In the genomic region with DNA sequence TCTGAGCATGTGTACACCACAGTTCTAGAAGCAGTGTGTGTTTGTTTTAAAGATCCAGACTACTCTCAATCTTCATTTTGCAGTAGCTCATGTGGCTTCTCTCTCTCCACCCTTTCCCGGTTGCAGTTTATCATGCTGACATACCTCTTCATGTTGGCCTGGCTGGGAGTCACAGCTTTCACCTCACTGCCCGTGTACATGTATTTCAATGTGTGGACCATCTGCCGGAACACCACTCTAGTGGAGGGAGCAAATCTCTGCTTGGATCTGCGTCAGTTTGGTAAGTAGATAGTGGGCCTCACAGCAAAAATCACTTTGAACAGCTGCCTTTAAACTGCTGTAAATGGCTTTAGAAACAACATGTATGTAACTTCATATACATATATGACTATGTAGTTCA, we compare ENCODE assay signal across 29 mouse cellular contexts.
DNase-seq lines count a peak whose midpoint lies in the region; ATAC-seq and TF ChIP-seq lines count a peak whose summit lies in the region.
"Had no signal": no experiment of that assay in that cellular context is flagged by ENCODE, and none has a peak within 500 bp of the region (broad histone marks: within the 10 kb centered on the region; RNA-seq: fewer than 3 reads in every experiment).

No protein-coding gene starts in this region.

- H3K4me2 ChIP-seq in midbrain, embryonic 11.5 days, result no peak overlapping the region
- H3K4me2 ChIP-seq in midbrain, embryonic 16.5 days (ENCODE audit: low read length), result no peak overlapping the region
- H3K4me2 ChIP-seq: embryonic facial prominence, embryonic 13.5 days; forebrain, embryonic 12.5 days; forebrain, embryonic 15.5 days; heart, embryonic 12.5 days; heart, embryonic 15.5 days; hindbrain, embryonic 14.5 days had no signal

- TF ChIP-seq POLR2A in cerebellum, adult 2 months (IDR thresholded peaks at IDR 0.05; ENCODE audit: borderline replicate concordance, insufficient read depth, low read length), result no peak

- TF ChIP-seq CTCF in cerebellum, adult 2 months (IDR thresholded peaks at IDR 0.05; ENCODE audit: borderline replicate concordance, insufficient read depth, low read depth, low read length), result no peak

- H3K27ac ChIP-seq in cerebellum, adult 2 months (ENCODE audit: insufficient read depth, low read length), result peak overlapping the region; percentile 88
- H3K27ac ChIP-seq in midbrain, embryonic 11.5 days (ENCODE audit: low read depth, low read length), result no peak overlapping the region
- no peak overlapping the region for H3K27ac ChIP-seq in midbrain, embryonic 16.5 days (ENCODE audit: low read length)
- H3K27ac ChIP-seq: embryonic facial prominence, embryonic 10.5 days; embryonic facial prominence, embryonic 13.5 days; forebrain, embryonic 12.5 days; forebrain, embryonic 15.5 days; heart, embryonic 15.5 days; hindbrain, embryonic 14.5 days; hindbrain, postnatal 0 days had no signal

- H3K36me3 ChIP-seq in midbrain, embryonic 11.5 days (ENCODE audit: control insufficient read depth, insufficient read depth, low read length), result no peaks in the 10 kb centered on the region
- peaks cover 17% of the 10 kb centered on the region for H3K36me3 ChIP-seq in midbrain, embryonic 16.5 days (ENCODE audit: control insufficient read depth, insufficient read depth, low read length)
- H3K36me3 ChIP-seq: embryonic facial prominence, embryonic 10.5 days; embryonic facial prominence, embryonic 13.5 days; G1E; heart, embryonic 12.5 days; heart, embryonic 15.5 days had no signal

- H3K9ac ChIP-seq in midbrain, embryonic 11.5 days (ENCODE audit: low read length), result no peak overlapping the region
- no peak overlapping the region for H3K9ac ChIP-seq in midbrain, embryonic 16.5 days (ENCODE audit: low read depth, low read length)
- H3K9ac ChIP-seq: embryonic facial prominence, embryonic 13.5 days; forebrain, embryonic 12.5 days; forebrain, embryonic 15.5 days; heart, embryonic 12.5 days; heart, embryonic 15.5 days; hindbrain, embryonic 14.5 days had no signal

- H3K27me3 ChIP-seq in cerebellum, adult 2 months (ENCODE audit: control insufficient read depth, insufficient read depth, low read length), result no peaks in the 10 kb centered on the region
- H3K27me3 ChIP-seq in midbrain, embryonic 11.5 days (ENCODE audit: control insufficient read depth, insufficient read depth, low read length), result no peaks in the 10 kb centered on the region
- H3K27me3 ChIP-seq in midbrain, embryonic 16.5 days (ENCODE audit: control insufficient read depth, insufficient read depth, low read depth, low read length), result no peaks in the 10 kb centered on the region
- H3K27me3 ChIP-seq: CH12.LX; embryonic facial prominence, embryonic 13.5 days; forebrain, embryonic 12.5 days; forebrain, embryonic 15.5 days; heart, embryonic 12.5 days; heart, embryonic 15.5 days had no signal

- H3K4me1 ChIP-seq in cerebellum, adult 2 months (ENCODE audit: control insufficient read depth, insufficient read depth, low read length), result peaks cover 5% of the 10 kb centered on the region
- no peaks in the 10 kb centered on the region for H3K4me1 ChIP-seq in midbrain, embryonic 11.5 days (ENCODE audit: control insufficient read depth, insufficient read depth, low read length)
- no peaks in the 10 kb centered on the region for H3K4me1 ChIP-seq in midbrain, embryonic 16.5 days (ENCODE audit: control insufficient read depth, insufficient read depth, low read length)
- H3K4me1 ChIP-seq: embryonic facial prominence, embryonic 10.5 days; embryonic facial prominence, embryonic 13.5 days; forebrain, embryonic 12.5 days; heart, embryonic 12.5 days; heart, embryonic 15.5 days had no signal

- no peak for ATAC-seq in midbrain, embryonic 11.5 days (ENCODE audit: low FRiP score)
- no peak for ATAC-seq in midbrain, embryonic 16.5 days
- ATAC-seq: forebrain, embryonic 15.5 days; hindbrain, postnatal 0 days; inflammation-experienced regulatory T-cells, adult 6 months; intestine, embryonic 16.5 days; Patski had no signal

- WGBS in cerebellum, adult 2 months, result 19% methylated on average over 4 of the region's 4 CpGs
- 88% methylated on average over 4 of the region's 4 CpGs for WGBS in midbrain, embryonic 11.5 days
- WGBS in midbrain, embryonic 16.5 days, result 87% methylated on average over 4 of the region's 4 CpGs

- no peak for DNase-seq in cerebellum, adult 2 months
- DNase-seq in cerebellum, adult 8-10 months, result no peak
- peak; percentile 27 to 52 for DNase-seq in cerebellum, postnatal 14 days
- DNase-seq in cerebellum, adult 11-12 months, result no peak
- peak; percentile 49 for DNase-seq in midbrain, embryonic 11.5 days (ENCODE audit: low spot score, missing footprints)
- DNase-seq: adrenal gland, postnatal 10 days; adrenal gland, postnatal 36 days; B cell, adult 2 months; embryo, embryonic 11 days; gastrocnemius, postnatal 25 days; heart, adult 18-20 months; heart, postnatal 14 days; heart, postnatal 4 days; kidney, adult 18-20 months had no signal

- no peak overlapping the region for H3K4me3 ChIP-seq in cerebellum, adult 2 months (replicated peaks; ENCODE audit: insufficient read depth, low read depth, low read length)
- H3K4me3 ChIP-seq in midbrain, embryonic 11.5 days (ENCODE audit: low read depth, low read length), result no peak overlapping the region
- no peak overlapping the region for H3K4me3 ChIP-seq in midbrain, embryonic 16.5 days (ENCODE audit: low read depth, low read length)
- H3K4me3 ChIP-seq: embryonic facial prominence, embryonic 10.5 days; embryonic facial prominence, embryonic 13.5 days; erythroblast, embryonic 14.5 days; forebrain, embryonic 12.5 days; forebrain, embryonic 15.5 days; heart, embryonic 12.5 days; heart, embryonic 15.5 days had no signal

- H3K9me3 ChIP-seq in midbrain, embryonic 11.5 days (ENCODE audit: control insufficient read depth, low read length), result no peaks in the 10 kb centered on the region
- no peaks in the 10 kb centered on the region for H3K9me3 ChIP-seq in midbrain, embryonic 16.5 days (replicated peaks; ENCODE audit: control insufficient read depth, low read length, poor library complexity, severe bottlenecking)
- H3K9me3 ChIP-seq: embryonic facial prominence, embryonic 10.5 days; embryonic facial prominence, embryonic 13.5 days; forebrain, embryonic 12.5 days; forebrain, embryonic 15.5 days; heart, embryonic 12.5 days; heart, embryonic 15.5 days had no signal

Comparison
In these comparisons a context has a peak if more than half of its experiments do, and no peak if none do; other contexts are left out.
1. DNase-seq: peak in cerebellum, postnatal 14 days (2 of 2) and midbrain, embryonic 11.5 days (single experiment); none in cerebellum, adult 2 months (0 of 2), cerebellum, adult 8-10 months (single experiment) and cerebellum, adult 11-12 months (single experiment).